Mouse (Mus musculus) erythroblast, embryonic 14.5 days (primary cell): Measurements from ENCODE around the gene Proser3.

Experiments
- GATA1 ChIP-seq: IDR thresholded peaks from 2 replicates; pipeline ENCODE4 v1.6.1; 2012; ENCODE audit warnings: low read length, inconsistent platforms, mixed read lengths
- TAL1 ChIP-seq: IDR thresholded peaks from 3 replicates; pipeline ENCODE4 v1.6.1; 2012; ENCODE audit warnings: low read length, inconsistent platforms, mixed read lengths

DNA sequence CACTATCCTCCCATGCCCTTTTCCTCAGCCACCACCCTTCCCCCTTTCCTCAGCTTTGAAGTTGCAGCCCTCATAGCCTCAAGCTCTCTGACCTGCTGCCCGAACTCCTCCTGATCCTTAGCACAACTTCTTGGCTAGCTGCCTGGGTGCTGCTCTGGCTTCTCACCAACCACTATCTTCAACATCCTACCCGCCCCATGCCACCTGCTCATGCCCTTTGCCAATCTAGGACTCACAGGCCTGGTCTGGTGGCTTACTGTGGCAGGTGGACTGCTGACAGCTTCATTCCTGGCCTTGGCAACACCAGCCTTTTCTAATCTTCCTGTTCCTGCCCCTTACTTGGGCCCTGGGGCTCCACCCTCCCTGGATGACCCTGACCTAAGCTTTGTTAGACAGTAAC, 20.9 kb upstream of the Proser3 start:
- TF ChIP-seq TAL1 (no peak), GATA1 (no peak)
